ENCODE assay signal across 9 mouse cellular contexts in the genomic region with DNA sequence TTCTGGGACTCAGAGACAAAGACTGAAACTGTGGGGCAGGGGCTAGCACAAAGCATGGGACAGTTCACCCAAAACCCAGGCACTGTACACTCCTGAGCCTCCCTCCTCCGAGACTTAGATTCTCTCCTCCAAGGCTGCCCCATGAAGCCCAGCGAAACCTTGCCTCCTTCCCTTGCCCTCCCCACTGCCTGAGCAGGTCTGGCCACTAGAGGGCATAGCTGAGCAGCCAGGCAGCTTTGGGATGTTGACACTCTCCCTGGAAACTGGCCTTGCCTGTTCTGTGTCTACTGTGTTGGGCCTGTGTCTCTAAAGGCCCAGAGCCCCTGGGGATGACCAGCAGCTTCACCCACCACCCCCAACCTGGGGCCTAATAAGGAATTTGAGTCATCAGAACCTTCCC. TPM values are rescaled to one million over a fixed set of nuclear protein-coding genes. Genes with fewer than 3 reads are reported as not detected.
DNase-seq lines count a peak whose midpoint lies in the region; ATAC-seq and TF ChIP-seq lines count a peak whose summit lies in the region.
"Had no signal": no experiment of that assay in that cellular context is flagged by ENCODE, and none has a peak within 500 bp of the region (broad histone marks: within the 10 kb centered on the region; RNA-seq: fewer than 3 reads in every experiment).

Ttc34 (plus strand) TSS at position 290 of the 400 bp plus-strand sequence.

- H3K4me2 ChIP-seq in intestine, postnatal 0 days (replicated peaks; ENCODE audit: low read depth), result no peak within 1 kb of the TSS
- no peak within 1 kb of the TSS for H3K4me2 ChIP-seq in liver, embryonic 14.5 days (ENCODE audit: low read depth)
- H3K4me2 ChIP-seq: neural tube, embryonic 13.5 days had no signal

- 24% methylated on average over 2 of the region's 2 CpGs for WGBS in bone marrow, adult 2 months
- 49% methylated on average over 2 of the region's 2 CpGs for WGBS in intestine, postnatal 0 days
- WGBS in liver, embryonic 14.5 days (ENCODE audit: insufficient replicate concordance), result 49% methylated on average over 2 of the region's 2 CpGs

- TF ChIP-seq POLR2A in bone marrow, adult 2 months (IDR thresholded peaks at IDR 0.05; ENCODE audit: borderline replicate concordance, control insufficient read depth, low read depth, low read length), result no peak

- TF ChIP-seq EP300 in liver, embryonic 14.5 days (IDR thresholded peaks at IDR 0.05; ENCODE audit: low read depth), result no peak

- no peak within 1 kb of the TSS for H3K9ac ChIP-seq in intestine, postnatal 0 days (ENCODE audit: low read depth, low read length)
- no peak within 1 kb of the TSS for H3K9ac ChIP-seq in liver, embryonic 14.5 days (replicated peaks)
- H3K9ac ChIP-seq: neural tube, embryonic 13.5 days had no signal

- peak; percentile 84 for ATAC-seq in erythroblast, adult 5-6 weeks (replicated peaks; ENCODE audit: low FRiP score, poor library complexity, severe bottlenecking)
- ATAC-seq in intestine, postnatal 0 days, result peak; percentile 56
- no peak for ATAC-seq in liver, embryonic 14.5 days (ENCODE audit: insufficient read depth)

- peak; percentile 91 for TF ChIP-seq CTCF in bone marrow, adult 2 months (IDR thresholded peaks at IDR 0.05; ENCODE audit: control insufficient read depth, insufficient read depth, low read length)
- peak; percentile 93 for TF ChIP-seq CTCF in intestine, postnatal 0 days (IDR thresholded peaks at IDR 0.05; ENCODE audit: low read depth)
- peak; percentile 98 for TF ChIP-seq CTCF in liver, embryonic 14.5 days (IDR thresholded peaks at IDR 0.05; ENCODE audit: low read depth)

- no peaks in the 10 kb centered on the region for H3K27me3 ChIP-seq in intestine, postnatal 0 days (replicated peaks; ENCODE audit: control insufficient read depth, insufficient read depth, low read length)
- no peaks in the 10 kb centered on the region for H3K27me3 ChIP-seq in liver, embryonic 14.5 days (ENCODE audit: control insufficient read depth, insufficient read depth, low read length)

- H3K4me3 ChIP-seq in bone marrow, adult 2 months (replicated peaks; ENCODE audit: control insufficient read depth, low read depth, low read length), result no peak within 1 kb of the TSS
- H3K4me3 ChIP-seq in intestine, postnatal 0 days (ENCODE audit: low read depth, low read length), result no peak within 1 kb of the TSS
- no peak within 1 kb of the TSS for H3K4me3 ChIP-seq in liver, embryonic 14.5 days (ENCODE audit: insufficient read depth in 1 of 2, low read depth in 2 of 2, low read length in 2 of 2)
- H3K4me3 ChIP-seq: neural tube, embryonic 13.5 days had no signal

- no peaks in the 10 kb centered on the region for H3K36me3 ChIP-seq in intestine, postnatal 0 days (ENCODE audit: control insufficient read depth, insufficient read depth)
- H3K36me3 ChIP-seq in liver, embryonic 14.5 days (replicated peaks; ENCODE audit: control insufficient read depth, insufficient read depth, low read depth), result no peaks in the 10 kb centered on the region
- H3K36me3 ChIP-seq: neural tube, embryonic 13.5 days had no signal

- no peaks in the 10 kb centered on the region for H3K4me1 ChIP-seq in bone marrow, adult 2 months (ENCODE audit: control insufficient read depth, insufficient read depth, low read length)
- H3K4me1 ChIP-seq in intestine, postnatal 0 days (replicated peaks; ENCODE audit: control insufficient read depth, insufficient read depth, low read length), result no peaks in the 10 kb centered on the region
- H3K4me1 ChIP-seq in liver, embryonic 14.5 days (replicated peaks; ENCODE audit: control insufficient read depth in 2 of 2, insufficient read depth in 2 of 2, low read length in 1 of 2), result no peaks in the 10 kb centered on the region

- no peaks in the 10 kb centered on the region for H3K9me3 ChIP-seq in intestine, postnatal 0 days (ENCODE audit: control insufficient read depth)
- no peaks in the 10 kb centered on the region for H3K9me3 ChIP-seq in liver, embryonic 14.5 days (ENCODE audit: control insufficient read depth, low read length)
- H3K9me3 ChIP-seq: neural tube, embryonic 13.5 days had no signal

- H3K27ac ChIP-seq in bone marrow, adult 2 months (ENCODE audit: control insufficient read depth, insufficient read depth, low read depth, low read length, poor library complexity), result no peak within 1 kb of the TSS
- no peak within 1 kb of the TSS for H3K27ac ChIP-seq in intestine, postnatal 0 days (ENCODE audit: low read depth, low read length)
- H3K27ac ChIP-seq in liver, embryonic 14.5 days, result no peak within 1 kb of the TSS
- H3K27ac ChIP-seq: neural tube, embryonic 13.5 days had no signal

- DNase-seq in layer of hippocampus, adult 11-12 months (ENCODE audit: low spot score), result peak; percentile 49
- no peak for DNase-seq in layer of hippocampus, adult 9-10 months (ENCODE audit: low spot score)
- DNase-seq in liver, embryonic 14.5 days (ENCODE audit: low read depth in 3 of 3, low spot score in 3 of 3), result peak in 1 of 3 experiments; percentile 38
- peak; percentile 63 for DNase-seq in ovary, postnatal 14 days (ENCODE audit: low spot score)
- DNase-seq in urinary bladder, adult 2 months (ENCODE audit: low spot score), result peak; percentile 67

RNA-seq across cellular contexts. Expression of gene Ttc34, which starts in this region (rescaled TPM):
- not detected in 2 replicates for polyA plus RNA-seq in bone marrow, adult 2 months (2011; ENCODE audit: insufficient read depth, insufficient read length, low replicate concordance, missing spikeins)
- not detected in 2 replicates for total RNA-seq in erythroblast, adult 5-6 weeks (2015; ENCODE audit: low replicate concordance)
- not detected in 2 replicates for total RNA-seq in erythroblast, adult 5-6 weeks (2017; ENCODE audit: low replicate concordance)
- polyA plus RNA-seq in intestine, postnatal 0 days (2015; fragmentation: Nextera tagmentation; extraction: Ambion mirVana), result 0.08 TPM in 1 of 2 replicates, not detected in the other
- not detected in 2 replicates for polyA plus RNA-seq in liver, embryonic 14.5 days (2012; rRNA removed)
- polyA plus RNA-seq in liver, embryonic 14.5 days (2014; fragmentation: Nextera tagmentation; extraction: Ambion mirVana), result 0.08 TPM in 1 of 2 replicates, not detected in the other
- 0.06 and 0.09 TPM in 2 replicates for polyA plus RNA-seq in urinary bladder, adult 2 months (2012; rRNA removed)

Comparison
In these comparisons a context has a peak if more than half of its experiments do, and no peak if none do; other contexts are left out.
1. Peak in ATAC-seq in erythroblast, adult 5-6 weeks; RNA of the gene not detected or under 1 TPM.
2. Peak in ATAC-seq in intestine, postnatal 0 days; RNA of the gene not detected or under 1 TPM.
3. Peak in DNase-seq in urinary bladder, adult 2 months; RNA of the gene not detected or under 1 TPM.